Mouse (Mus musculus) testis, adult 2 months (tissue): ENCODE results near the gene Chil1. TPM values are rescaled to one million over a fixed set of nuclear protein-coding genes. Genes with fewer than 3 reads are reported as not detected.
A peak's percentile ranks its signal among the peaks of the same experiment; 100 is the strongest.

Source experiments
- H3K27ac ChIP-seq: fragments of 200-500 bp; 2 replicates; pipeline ENCODE4 v1.5.1; 2012; ENCODE audit warnings: low read depth, low read length; ENCODE audit not compliant: control insufficient read depth, insufficient read depth
- H3K27me3 ChIP-seq: fragments of 200-500 bp; 2 replicates; pipeline ENCODE4 v1.6.1; 2012; ENCODE audit warnings: mild to moderate bottlenecking, low read length, moderate library complexity; ENCODE audit not compliant: control insufficient read depth, insufficient read depth
- H3K36me3 ChIP-seq: fragments of 200-500 bp; 2 replicates; pipeline ENCODE4 v1.6.1; 2012; ENCODE audit warnings: mild to moderate bottlenecking, low read length; ENCODE audit not compliant: control insufficient read depth, insufficient read depth
- H3K4me1 ChIP-seq: fragments of 200-500 bp; 2 replicates; pipeline ENCODE4 v1.6.1; 2012; ENCODE audit warnings: low read length; ENCODE audit not compliant: control insufficient read depth, insufficient read depth
- H3K4me3 ChIP-seq: fragments of 200-500 bp; 2 replicates; pipeline ENCODE4 v1.5.1; 2012; ENCODE audit warnings: low read depth, mild to moderate bottlenecking, low read length, moderate library complexity, mixed read lengths; ENCODE audit not compliant: control insufficient read depth
- CTCF ChIP-seq: fragments of 200-500 bp; IDR thresholded peaks from 2 replicates; pipeline ENCODE4 v1.5.1; 2012; ENCODE audit warnings: low read depth, mild to moderate bottlenecking, inconsistent platforms, low read length, moderate library complexity; ENCODE audit not compliant: control insufficient read depth, insufficient read depth, insufficient replicate concordance
- POLR2A ChIP-seq: fragments of 200-500 bp; IDR thresholded peaks from 2 replicates; pipeline ENCODE4 v1.6.1; 2012; ENCODE audit warnings: low read depth, mild to moderate bottlenecking, inconsistent platforms, low read length, moderate library complexity; ENCODE audit not compliant: control insufficient read depth
- polyA plus RNA-seq: library from polyadenylated mRNA; depleted of rRNA; stranded (reverse); fragments of >200 nt; gene quantifications from 2 replicates; pipeline ENCODE4 v1.2.3, GENCODE M21; 2012

Chil1 gene
- polyA plus RNA-seq, 1 experiment, result 0.05 TPM

DNA sequence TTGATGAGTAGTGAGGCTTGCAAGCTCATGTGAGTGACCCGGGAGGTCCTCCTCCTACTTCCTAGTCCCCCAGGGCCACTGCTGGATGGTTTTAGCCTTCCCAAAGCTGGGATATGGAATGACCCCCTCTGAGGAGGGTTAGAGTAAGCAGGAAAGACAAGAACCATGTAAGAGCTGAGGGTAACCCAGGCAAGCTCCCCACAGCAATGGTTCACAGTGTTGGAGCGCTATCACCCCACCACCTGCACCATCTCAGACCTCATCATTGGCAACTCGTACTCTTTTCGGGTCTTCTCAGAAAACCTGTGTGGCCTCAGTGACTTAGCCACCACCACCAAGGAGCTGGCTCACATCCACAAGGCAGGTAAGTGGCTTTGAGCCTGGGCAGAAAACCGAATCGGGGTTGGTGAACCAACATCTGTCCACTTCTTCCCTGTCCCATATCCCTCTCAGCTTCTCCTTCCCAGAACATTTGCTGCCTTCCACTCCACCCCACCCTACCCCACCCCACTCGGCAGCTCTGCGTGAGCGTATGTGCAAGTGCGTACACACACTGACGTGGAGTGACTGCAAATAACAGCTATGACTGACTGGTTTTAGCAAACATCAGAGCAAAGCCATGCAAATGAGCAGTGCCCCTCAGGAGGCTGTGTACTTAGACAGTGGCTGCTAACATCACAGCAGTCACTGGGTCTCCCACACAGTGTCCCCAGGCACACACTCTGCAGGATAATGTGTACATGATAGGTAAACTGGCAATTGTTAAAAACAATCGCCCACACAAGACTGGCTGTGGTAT is 16.4 kb downstream of the Chil1 start:
- Histone ChIP-seq H3K36me3 (no peaks in the 10 kb centered on the region), H3K27ac (no peak overlapping the region), H3K4me3 (no peak overlapping the region), H3K27me3 (no peaks in the 10 kb centered on the region), H3K4me1 (no peaks in the 10 kb centered on the region)
- TF ChIP-seq POLR2A (no peak), CTCF (no peak)

DNA sequence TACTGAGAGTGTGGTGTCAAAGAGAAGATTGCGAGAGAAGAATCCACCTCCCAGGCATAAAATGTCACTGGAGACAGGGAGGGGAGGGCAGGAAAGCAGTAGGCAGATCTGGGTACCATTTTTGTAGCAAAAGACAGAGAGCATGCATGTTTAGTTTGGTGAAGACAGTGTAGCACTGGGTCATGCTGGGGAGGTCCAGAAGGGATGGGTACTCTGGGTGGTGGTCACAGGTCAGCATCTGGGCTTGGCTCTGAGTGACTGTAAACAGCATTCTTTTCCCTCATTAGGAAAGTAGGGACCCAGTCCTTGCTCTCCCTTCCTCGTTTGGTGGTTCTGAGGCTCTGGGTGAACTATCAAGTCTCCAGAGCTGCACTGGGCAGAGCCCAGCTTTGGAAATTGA is 18.5 kb downstream of the Chil1 start:
- no peak overlapping the region for H3K4me3 ChIP-seq
- H3K27me3 ChIP-seq, result no peaks in the 10 kb centered on the region
- H3K27ac ChIP-seq, result no peak overlapping the region
- no peaks in the 10 kb centered on the region for H3K4me1 ChIP-seq
- no peak for TF ChIP-seq CTCF
- no peak for TF ChIP-seq POLR2A
- no peaks in the 10 kb centered on the region for H3K36me3 ChIP-seq

DNA sequence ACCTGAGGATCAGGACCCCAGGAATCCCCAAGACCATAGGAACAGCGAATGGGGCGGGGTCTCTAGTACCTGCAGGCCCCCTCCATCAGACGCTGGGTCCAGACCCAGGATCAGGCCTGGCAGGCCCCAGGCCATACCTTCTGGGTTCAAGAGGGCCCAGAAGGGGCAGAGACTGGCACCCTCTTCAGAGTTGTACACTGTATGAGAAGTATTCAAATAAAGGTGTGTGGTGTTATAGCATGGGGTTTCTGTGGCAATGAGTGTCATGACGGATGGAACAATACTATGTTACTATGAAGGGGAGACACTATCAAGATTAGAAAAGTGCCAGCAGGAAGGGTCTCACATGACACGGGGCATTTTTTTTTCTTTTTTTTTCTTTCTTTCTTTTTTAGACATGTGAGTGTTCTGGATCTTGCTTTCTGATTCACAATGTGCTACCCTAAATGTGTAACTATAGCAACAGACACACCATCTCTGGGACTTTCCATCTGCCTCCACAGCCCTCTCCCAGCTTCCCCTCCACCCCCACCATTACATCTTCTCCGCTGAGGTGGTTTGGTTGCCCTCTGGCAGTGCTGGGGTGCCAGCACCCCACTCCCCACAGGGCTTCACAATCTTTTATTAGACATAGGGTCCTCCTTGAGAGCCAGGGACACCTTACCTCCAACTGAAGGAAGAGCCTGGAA is 19.2 kb downstream of the Chil1 start:
- Histone ChIP-seq H3K27me3 (no peaks in the 10 kb centered on the region), H3K4me1 (no peaks in the 10 kb centered on the region), H3K27ac (no peak overlapping the region), H3K4me3 (no peak overlapping the region), H3K36me3 (no peaks in the 10 kb centered on the region)
- TF ChIP-seq POLR2A (no peak), CTCF (no peak)

DNA sequence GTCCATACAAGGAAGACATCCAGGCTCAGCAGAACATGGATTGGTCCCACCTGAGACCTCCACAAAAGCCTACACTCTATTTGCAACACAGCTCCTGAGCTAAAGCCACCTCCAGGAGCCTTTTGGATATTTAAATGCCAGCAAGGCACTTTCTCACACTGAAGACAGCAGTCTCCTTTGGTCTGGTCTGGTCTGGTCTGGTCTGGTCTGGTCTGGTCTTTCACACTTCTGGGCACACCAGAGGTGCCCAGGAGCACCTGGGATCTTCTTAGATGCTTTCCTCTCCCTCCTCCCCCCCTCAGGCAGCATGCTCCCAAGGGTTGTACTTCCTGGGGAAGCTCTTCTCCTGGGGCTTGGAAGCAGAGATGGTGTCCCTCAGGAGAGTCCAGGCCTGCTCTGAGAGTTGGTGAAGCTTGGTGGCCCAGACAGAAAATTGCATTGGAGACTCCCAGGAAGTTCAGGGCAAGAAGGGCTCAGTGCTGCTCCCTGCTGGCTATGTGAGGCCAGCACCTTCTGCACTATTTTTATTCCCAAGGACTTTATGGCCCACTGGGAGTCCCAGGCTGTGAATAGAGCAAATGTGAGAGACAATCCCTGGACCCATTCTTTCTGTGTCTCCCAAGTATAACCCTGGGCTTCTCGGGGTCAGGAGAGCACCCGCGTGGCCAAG is 19.9 kb downstream of the Chil1 start:
- TF ChIP-seq POLR2A (no peak), CTCF (peak; percentile 55; the same call in 1 of the 2 replicates)
- Histone ChIP-seq H3K36me3 (no peaks in the 10 kb centered on the region), H3K4me3 (no peak overlapping the region), H3K27me3 (no peaks in the 10 kb centered on the region), H3K4me1 (no peaks in the 10 kb centered on the region), H3K27ac (no peak overlapping the region)

DNA sequence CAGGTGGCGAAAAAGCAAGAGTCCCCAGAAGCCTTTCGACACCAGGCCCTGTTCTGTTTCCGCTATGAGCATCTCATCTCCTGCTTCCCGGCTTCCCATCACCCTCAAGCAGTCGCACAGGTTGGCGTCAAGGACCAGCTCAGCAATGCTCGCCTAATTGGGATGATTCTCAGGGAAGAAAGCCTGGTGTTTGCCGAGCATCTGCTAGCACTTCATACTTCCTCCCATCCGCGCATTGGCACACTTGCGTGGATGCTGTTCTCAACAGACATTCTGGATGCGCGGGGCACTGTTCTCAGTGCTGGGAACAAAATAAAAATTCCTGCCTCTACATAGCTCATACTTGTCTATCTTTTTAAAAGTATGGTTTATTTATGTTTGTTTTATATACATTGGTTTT is 22.3 kb downstream of the Chil1 start:
- Histone ChIP-seq H3K4me1 (no peaks in the 10 kb centered on the region), H3K27me3 (no peaks in the 10 kb centered on the region), H3K27ac (no peak overlapping the region), H3K36me3 (no peaks in the 10 kb centered on the region), H3K4me3 (no peak overlapping the region)
- no peak for TF ChIP-seq POLR2A
- TF ChIP-seq CTCF, result no peak

GRCm38 (mm10) chr1:134205296-134206018 is 23.5 kb downstream of the Chil1 start:
- Histone ChIP-seq H3K36me3 (no peaks in the 10 kb centered on the region), H3K4me3 (no peak overlapping the region), H3K4me1 (no peaks in the 10 kb centered on the region), H3K27ac (peak overlapping the region; percentile 35), H3K27me3 (no peaks in the 10 kb centered on the region)
- TF ChIP-seq POLR2A (no peak), CTCF (no peak)

DNA sequence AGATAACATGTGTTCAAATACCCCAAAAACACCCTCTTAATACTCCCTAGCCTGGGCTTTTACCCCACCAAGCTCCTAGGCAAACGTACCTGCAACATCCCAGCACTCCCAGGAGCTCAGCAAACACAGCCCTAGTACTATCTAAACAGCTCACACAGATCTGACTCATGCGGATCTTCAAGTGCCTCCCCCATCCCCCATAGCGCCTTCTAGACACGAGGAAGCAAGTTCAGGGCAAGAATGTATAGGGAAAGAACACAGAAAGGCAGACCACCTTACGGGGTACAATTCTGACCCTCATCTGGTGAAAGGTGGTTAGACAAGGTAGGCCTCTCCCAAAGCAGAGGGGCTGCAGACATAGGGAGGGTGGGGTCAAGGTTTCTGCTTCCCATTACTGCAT is 24.1 kb downstream of the Chil1 start:
- Histone ChIP-seq H3K4me1 (no peaks in the 10 kb centered on the region; the same call in 1 of the 2 replicates), H3K36me3 (no peaks in the 10 kb centered on the region), H3K27me3 (no peaks in the 10 kb centered on the region), H3K4me3 (no peak overlapping the region), H3K27ac (no peak overlapping the region; the same call in 1 of the 2 replicates)
- no peak for TF ChIP-seq POLR2A
- no peak for TF ChIP-seq CTCF
